Mouse (Mus musculus) hindbrain, embryonic 13.5 days (tissue): ENCODE measurements at regions not wholly inside any gene's neighbourhood (a gene's known extent, or its start where the extent isn't known, plus 50 kb on each side); places are given as distances from the start of the nearest gene placed in this dataset.
A peak's percentile ranks its signal among the peaks of the same experiment; 100 is the strongest.

Experiments
- ATAC-seq: fragments of 200-750 bp; cut with Nextera tagmentation; 2 replicates; pipeline ENCODE4 v1.8.0; 2017; ENCODE audit warnings: moderate TSS enrichment; ENCODE audit not compliant: low FRiP score
- H3K27ac ChIP-seq: fragments of 300-500 bp; sonication (generic); 2 replicates; pipeline ENCODE4 v1.5.1; 2015; ENCODE audit warnings: inconsistent platforms, mild to moderate bottlenecking, moderate library complexity
- H3K27me3 ChIP-seq: fragments of 300-500 bp; sonication (generic); 2 replicates; pipeline ENCODE4 v1.6.1; 2015; ENCODE audit warnings: mild to moderate bottlenecking, inconsistent platforms
- H3K36me3 ChIP-seq: fragments of 300-500 bp; sonication (generic); 2 replicates; pipeline ENCODE4 v1.6.1; 2015; ENCODE audit warnings: mild to moderate bottlenecking, inconsistent platforms
- H3K4me1 ChIP-seq: fragments of 300-500 bp; sonication (generic); replicated peaks from 2 replicates; pipeline ENCODE4 v1.6.1; 2015; ENCODE audit warnings: inconsistent platforms
- H3K4me2 ChIP-seq: fragments of 300-500 bp; sonication (generic); 2 replicates; pipeline ENCODE4 v1.6.1; 2015; ENCODE audit warnings: inconsistent platforms, mild to moderate bottlenecking, moderate library complexity
- H3K4me3 ChIP-seq: fragments of 300-500 bp; sonication (generic); 2 replicates; pipeline ENCODE4 v1.5.1; 2015; ENCODE audit warnings: mild to moderate bottlenecking, inconsistent platforms
- H3K9ac ChIP-seq: fragments of 300-500 bp; sonication (generic); 2 replicates; pipeline ENCODE4 v1.6.1; 2015; ENCODE audit warnings: mild to moderate bottlenecking, inconsistent platforms
- H3K9me3 ChIP-seq: fragments of 300-500 bp; sonication (generic); 2 replicates; pipeline ENCODE4 v1.6.1; 2016; ENCODE audit warnings: inconsistent platforms
- WGBS: fragments of 180-500 bp; shearing (Covaris S2); methylation state at CpG from one replicate; pipeline ENCODE4 v1.1.7; 2015; 5-methylcytosine and 5-hydroxymethylcytosine counted together

DNA sequence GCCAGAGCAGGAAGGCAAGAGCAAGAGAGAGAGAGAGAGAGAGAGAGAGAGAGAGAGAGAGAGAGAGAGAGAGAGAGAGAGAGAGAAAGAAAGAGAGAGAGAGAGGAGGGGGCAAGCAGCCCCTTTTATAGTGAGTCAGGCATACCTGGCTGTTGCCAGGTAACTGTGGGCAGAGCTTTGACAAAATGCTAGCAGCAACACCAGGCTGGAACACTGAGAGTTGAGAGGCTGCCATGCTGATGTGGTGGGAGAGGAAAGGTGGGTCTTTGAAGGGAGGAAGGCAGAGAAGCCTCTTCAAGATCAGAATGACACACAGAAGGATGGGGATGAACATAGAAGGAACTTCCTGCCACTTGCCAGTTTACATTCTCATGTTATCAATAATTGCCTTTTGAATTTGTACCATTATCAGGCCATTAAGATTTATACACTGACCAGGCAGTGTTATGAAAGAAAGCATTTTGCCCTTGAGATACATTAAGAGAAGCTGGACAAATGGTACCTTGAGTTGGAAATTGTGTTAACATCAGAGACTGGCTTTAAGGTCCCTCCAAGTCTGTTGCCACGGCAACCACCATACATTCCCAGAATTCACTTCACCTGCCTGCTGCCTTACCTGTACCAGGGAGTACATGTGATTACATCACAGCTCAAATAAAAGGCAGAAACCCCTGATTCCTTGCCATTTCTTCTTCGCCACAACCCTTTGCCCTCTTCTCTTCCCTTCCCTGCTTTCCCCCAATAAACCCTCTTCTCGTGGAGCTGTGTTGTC is 463.3 kb downstream of the Plod2 start:
- Histone ChIP-seq H3K27me3 (no peaks in the 10 kb centered on the region), H3K9ac (no peak overlapping the region), H3K27ac (no peak overlapping the region), H3K36me3 (no peaks in the 10 kb centered on the region), H3K4me3 (no peak overlapping the region), H3K9me3 (no peaks in the 10 kb centered on the region), H3K4me2 (no peak overlapping the region), H3K4me1 (peaks cover 8% of the 10 kb centered on the region)
- no peak for ATAC-seq
- 85% methylated on average over 3 of the region's 3 CpGs for WGBS

DNA sequence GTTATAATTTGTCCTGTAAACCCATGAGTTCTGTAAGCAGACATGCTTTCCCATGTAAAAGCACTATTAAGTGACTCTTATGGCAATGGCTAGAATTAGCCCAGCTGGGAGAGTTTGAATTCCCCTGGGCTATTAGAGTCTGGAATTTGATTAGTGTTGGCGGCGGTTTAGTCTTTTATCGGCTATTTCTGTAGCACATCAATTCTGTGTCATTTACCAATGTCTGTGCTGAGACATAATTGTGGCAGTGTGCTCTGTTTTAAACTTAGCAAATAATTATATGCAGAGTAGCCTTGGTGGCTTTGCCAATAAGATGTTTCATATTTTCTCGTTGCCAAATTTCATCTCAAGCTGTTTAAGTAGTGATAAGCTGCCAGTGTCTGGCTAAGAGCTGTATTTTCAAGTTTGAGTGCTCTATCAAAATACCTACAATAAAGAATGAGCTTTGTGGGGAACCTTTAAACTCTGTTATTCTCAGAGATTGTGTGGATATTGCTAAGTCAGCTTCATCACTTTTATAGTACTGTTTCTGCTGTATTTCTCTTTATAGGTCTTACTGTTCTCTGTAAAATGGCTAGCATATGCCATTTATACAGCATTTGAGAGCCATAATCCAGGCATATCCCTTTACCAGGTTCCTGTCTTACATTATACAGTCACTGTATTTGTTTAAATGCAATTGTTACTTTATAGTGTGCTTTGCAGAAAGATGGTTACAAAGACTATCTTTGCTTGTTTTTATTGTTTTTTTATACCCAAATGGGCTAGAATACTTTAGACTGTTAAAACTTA is 466.7 kb downstream of the Plod2 start:
- WGBS: 39% methylated on average over 4 of the region's 4 CpGs
- Histone ChIP-seq H3K36me3 (no peaks in the 10 kb centered on the region), H3K9ac (no peak overlapping the region), H3K4me3 (no peak overlapping the region), H3K4me1 (peaks cover 8% of the 10 kb centered on the region), H3K27me3 (no peaks in the 10 kb centered on the region), H3K9me3 (no peaks in the 10 kb centered on the region), H3K27ac (no peak overlapping the region), H3K4me2 (no peak overlapping the region)
- 0 out of 2 replicates have a peak, but pooled peaks have one; percentile 7 for ATAC-seq

DNA sequence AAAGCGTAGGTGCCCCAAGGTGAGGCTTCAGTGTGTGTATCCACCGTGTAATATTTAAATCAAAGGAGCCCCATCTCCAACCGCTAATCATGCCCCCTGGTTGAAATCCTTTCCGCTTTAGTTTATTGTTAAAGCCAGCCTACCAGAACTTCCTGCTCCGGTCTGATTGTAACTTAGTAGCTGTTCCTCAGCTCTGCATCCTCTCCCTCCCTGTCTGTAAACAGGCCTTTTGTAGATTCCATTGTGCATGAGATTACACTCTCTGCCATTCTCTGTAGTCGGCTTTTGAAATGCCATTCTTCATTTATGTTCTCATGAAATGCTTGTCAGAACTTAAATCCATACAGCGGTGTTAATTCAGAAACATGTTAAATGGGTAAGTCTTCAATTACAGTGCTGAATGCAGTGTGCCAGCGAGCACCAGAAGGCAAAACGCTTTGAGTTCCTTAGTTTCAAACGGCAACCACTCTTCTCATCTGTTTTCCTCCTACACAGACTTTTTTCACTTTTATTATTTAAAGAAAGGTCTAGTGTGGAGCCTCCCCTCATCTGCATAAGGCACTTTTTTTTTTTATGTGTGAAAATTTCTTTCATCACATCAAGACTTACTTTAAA is 502.4 kb downstream of the Plod2 start:
- Histone ChIP-seq H3K27ac (no peak overlapping the region), H3K4me1 (no peaks in the 10 kb centered on the region), H3K9ac (no peak overlapping the region), H3K36me3 (no peaks in the 10 kb centered on the region), H3K9me3 (no peaks in the 10 kb centered on the region), H3K4me3 (no peak overlapping the region), H3K4me2 (no peak overlapping the region), H3K27me3 (no peaks in the 10 kb centered on the region)
- WGBS: 67% methylated on average over 10 of the region's 10 CpGs
- ATAC-seq: no peak

DNA sequence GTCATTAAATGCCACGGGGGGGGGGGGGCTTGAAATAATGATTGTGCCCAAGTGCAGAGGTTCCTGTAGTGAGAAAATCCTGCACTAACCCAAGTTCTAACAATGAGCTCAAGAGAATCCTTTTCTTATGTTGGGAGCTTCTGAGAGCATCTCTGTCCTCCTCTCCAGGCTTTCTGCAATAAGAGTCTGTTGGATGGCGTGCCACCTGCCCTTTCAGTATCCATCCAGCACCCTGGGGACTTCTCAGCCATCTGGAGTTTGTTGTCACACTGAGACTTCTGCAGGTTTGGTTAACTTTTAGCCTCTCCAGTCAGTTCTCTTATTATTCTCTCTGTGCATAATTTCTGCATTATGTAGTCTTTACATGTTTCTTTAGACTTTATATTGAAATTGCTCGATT is 530.1 kb downstream of the Plod2 start:
- Histone ChIP-seq H3K4me3 (no peak overlapping the region), H3K4me2 (no peak overlapping the region), H3K9ac (no peak overlapping the region), H3K27me3 (no peaks in the 10 kb centered on the region), H3K27ac (no peak overlapping the region), H3K4me1 (no peaks in the 10 kb centered on the region), H3K36me3 (no peaks in the 10 kb centered on the region), H3K9me3 (no peaks in the 10 kb centered on the region)
- ATAC-seq: no peak
- WGBS: 72% methylated on average over 3 of the region's 3 CpGs

DNA sequence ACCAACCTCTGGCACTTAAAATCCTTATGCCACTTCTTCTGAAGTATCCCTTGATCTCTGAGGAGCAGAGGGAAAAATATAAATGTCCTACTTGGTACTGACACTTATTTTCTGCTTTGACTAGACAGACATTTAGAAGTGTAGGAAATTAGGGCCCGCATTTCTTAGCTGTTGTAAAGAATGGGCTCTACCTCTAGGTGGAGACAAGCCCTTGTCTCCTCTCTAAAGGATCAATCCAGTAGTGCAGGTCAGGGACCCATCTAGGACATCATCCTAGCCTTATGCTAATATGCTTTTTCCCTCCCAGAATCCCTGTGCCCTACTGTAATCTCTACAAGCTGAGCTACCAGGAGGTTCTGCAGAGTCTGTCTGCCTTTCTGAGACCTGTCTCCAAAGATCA is 541.1 kb downstream of the Plod2 start:
- no peaks in the 10 kb centered on the region for H3K36me3 ChIP-seq
- no peak overlapping the region for H3K9ac ChIP-seq
- no peak overlapping the region for H3K4me3 ChIP-seq
- no peak for ATAC-seq
- no peaks in the 10 kb centered on the region for H3K4me1 ChIP-seq
- H3K4me2 ChIP-seq: no peak overlapping the region
- no peak overlapping the region for H3K27ac ChIP-seq
- H3K27me3 ChIP-seq: no peaks in the 10 kb centered on the region
- WGBS: 77% methylated on average over 1 of the region's 1 CpGs
- no peaks in the 10 kb centered on the region for H3K9me3 ChIP-seq

DNA sequence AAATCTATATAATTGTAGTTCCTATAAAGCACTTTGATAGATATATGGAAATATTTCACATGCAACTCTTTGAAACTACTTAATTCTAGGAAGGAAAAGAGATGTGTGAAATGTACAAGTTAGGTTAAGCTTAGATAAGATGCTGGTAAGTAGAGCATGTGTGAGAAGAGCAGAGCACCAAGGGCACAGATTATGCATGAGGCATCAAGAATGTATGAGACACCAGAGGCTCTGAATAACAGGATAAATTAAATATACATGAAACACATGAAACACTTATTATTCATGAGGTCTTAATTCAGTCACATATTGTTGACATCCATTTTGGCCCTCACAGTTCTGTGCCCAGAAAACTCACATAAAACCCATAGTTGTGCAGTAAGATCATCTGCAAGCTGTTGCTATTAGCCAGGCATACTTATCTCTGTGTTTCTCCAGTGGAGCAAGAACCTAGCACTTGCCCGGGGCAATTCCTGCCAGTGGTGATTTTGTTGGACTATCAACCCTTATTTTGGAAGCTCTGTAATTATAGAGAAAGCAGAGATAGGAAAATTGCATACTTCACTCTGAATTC is 556.1 kb downstream of the Plod2 start:
- ATAC-seq: no peak
- WGBS: 81% methylated on average over 1 of the region's 1 CpGs

DNA sequence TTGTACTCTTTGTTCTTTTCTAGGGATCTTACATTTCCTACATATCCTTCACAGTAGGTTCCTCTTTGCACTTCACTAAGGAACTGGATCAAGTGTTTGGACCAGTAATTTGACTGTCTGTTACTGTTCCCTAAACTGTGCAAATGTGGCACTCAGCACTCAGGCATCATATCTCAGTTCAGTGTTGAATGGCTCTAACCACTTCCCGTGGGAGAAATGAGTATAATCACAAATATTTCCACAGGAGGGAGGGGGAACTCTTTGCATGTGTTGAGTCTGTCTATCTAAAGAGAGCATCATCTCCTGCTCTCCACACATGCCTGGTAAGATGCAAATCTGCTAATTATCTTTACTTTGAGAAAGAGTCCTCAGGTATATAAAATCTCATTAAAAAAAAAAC is 588.5 kb downstream of the Plod2 start:
- Histone ChIP-seq H3K9ac (no peak overlapping the region), H3K4me2 (no peak overlapping the region), H3K27me3 (no peaks in the 10 kb centered on the region), H3K27ac (no peak overlapping the region), H3K9me3 (no peaks in the 10 kb centered on the region), H3K36me3 (no peaks in the 10 kb centered on the region), H3K4me1 (no peaks in the 10 kb centered on the region), H3K4me3 (no peak overlapping the region)
- WGBS: 71% methylated on average over 1 of the region's 1 CpGs
- ATAC-seq: no peak

More for the DNA sequence above, 556.1 kb downstream of the Plod2 start:
- Histone ChIP-seq H3K36me3 (no peaks in the 10 kb centered on the region), H3K9ac (no peak overlapping the region), H3K9me3 (no peaks in the 10 kb centered on the region), H3K4me1 (no peaks in the 10 kb centered on the region), H3K27me3 (no peaks in the 10 kb centered on the region), H3K27ac (no peak overlapping the region), H3K4me2 (no peak overlapping the region), H3K4me3 (no peak overlapping the region)

DNA sequence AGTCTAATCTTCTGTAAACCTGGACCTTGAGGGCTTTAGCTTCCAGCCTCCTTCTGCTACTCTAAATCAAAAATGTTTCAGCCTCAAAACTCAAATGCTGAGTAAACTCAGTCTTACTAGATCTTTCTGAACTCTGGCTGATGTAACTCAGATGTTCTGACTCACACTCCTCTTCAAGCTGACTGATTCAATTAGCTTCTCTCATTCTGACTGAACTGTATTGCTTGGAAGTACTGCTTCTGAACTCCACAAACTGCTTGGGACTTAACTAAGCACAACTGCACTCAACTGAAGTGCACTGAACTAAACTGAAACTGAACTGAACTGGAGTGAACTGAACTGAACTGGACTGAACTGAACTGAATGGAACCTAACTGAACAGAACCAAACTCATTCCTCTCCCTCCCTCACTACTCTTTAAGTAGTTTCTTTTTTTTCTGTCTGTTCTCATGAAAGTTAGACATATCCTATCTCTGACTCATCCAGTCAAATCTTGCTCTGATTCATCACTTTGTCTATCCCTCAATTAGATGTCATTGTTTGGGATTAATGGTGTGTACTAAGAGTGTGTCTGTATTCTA is 589.7 kb downstream of the Plod2 start:
- H3K27me3 ChIP-seq: no peaks in the 10 kb centered on the region
- H3K4me3 ChIP-seq: no peak overlapping the region
- H3K9ac ChIP-seq: no peak overlapping the region
- H3K4me2 ChIP-seq: no peak overlapping the region
- H3K36me3 ChIP-seq: no peaks in the 10 kb centered on the region
- no peaks in the 10 kb centered on the region for H3K4me1 ChIP-seq
- ATAC-seq: no peak
- no peak overlapping the region for H3K27ac ChIP-seq
- no peaks in the 10 kb centered on the region for H3K9me3 ChIP-seq

DNA sequence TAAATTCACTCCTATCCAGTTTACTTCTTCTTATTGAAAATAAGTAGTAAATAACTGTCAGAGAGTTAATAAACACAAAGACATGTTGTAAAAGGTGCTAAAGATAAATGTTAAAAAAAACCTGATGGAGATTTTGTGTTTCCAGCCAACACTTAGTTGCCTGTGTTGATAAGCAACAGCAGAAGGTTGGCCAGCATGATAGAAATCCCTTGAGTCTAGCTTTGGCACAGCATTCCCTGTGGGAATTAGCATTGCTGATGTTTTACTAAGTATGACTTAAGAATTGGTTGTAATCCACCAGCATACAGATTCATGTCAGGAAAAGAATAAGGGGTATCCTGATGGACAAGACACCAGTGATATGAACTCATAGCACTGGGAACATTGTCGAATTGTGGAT is 594.3 kb downstream of the Plod2 start:
- H3K4me3 ChIP-seq: no peak overlapping the region
- no peaks in the 10 kb centered on the region for H3K4me1 ChIP-seq
- 87% methylated on average over 1 of the region's 1 CpGs for WGBS
- H3K4me2 ChIP-seq: no peak overlapping the region
- H3K36me3 ChIP-seq: no peaks in the 10 kb centered on the region
- no peaks in the 10 kb centered on the region for H3K9me3 ChIP-seq
- no peaks in the 10 kb centered on the region for H3K27me3 ChIP-seq
- no peak for ATAC-seq
- no peak overlapping the region for H3K9ac ChIP-seq
- H3K27ac ChIP-seq: no peak overlapping the region

DNA sequence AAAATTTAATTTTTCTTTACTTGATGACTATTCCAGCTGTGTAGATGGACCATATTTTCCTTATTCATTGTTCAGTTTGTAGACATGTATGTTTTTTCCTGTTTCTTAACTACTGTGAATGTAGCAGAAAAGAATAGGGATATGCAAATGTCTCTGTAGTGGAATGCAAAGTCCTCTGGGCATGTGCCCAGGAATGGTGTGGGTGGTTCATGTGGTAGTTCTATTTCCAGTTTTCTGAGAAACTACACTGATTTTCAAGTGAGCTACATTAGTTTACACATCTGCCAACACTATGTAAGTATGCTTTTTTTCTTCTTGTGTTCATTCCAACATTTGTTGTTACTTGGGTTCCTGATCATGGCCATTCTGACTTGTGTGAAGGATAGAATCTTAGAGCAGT is 628.0 kb downstream of the Plod2 start:
- Histone ChIP-seq H3K4me2 (no peak overlapping the region), H3K27ac (no peak overlapping the region), H3K27me3 (no peaks in the 10 kb centered on the region), H3K4me3 (no peak overlapping the region), H3K4me1 (no peaks in the 10 kb centered on the region), H3K9ac (no peak overlapping the region), H3K9me3 (no peaks in the 10 kb centered on the region), H3K36me3 (no peaks in the 10 kb centered on the region)
- ATAC-seq: no peak

DNA sequence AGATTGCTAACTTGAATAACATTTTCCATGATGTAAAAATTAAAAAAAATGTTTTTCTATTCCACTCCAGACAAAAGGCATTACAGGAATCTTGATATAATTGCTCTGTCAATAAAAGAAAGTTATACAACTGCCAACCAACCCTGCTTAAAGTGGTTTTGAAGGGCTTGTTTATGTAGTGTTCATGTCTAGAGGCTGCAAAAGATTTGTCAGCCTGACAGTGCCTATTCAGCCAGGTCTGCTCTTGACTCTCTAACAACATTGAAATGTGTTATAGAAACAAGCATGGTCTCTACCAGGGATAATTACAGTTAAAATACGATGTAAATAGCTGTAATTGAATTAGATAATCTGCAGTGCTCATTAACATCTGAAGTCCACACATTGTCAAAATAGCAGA is 644.6 kb downstream of the Plod2 start:
- no peaks in the 10 kb centered on the region for H3K36me3 ChIP-seq
- no peaks in the 10 kb centered on the region for H3K4me1 ChIP-seq
- no peak overlapping the region for H3K4me2 ChIP-seq
- H3K27me3 ChIP-seq: no peaks in the 10 kb centered on the region
- no peak overlapping the region for H3K9ac ChIP-seq
- H3K4me3 ChIP-seq: no peak overlapping the region
- H3K27ac ChIP-seq: no peak overlapping the region
- no peaks in the 10 kb centered on the region for H3K9me3 ChIP-seq
- WGBS: 71% methylated on average over 1 of the region's 1 CpGs
- ATAC-seq: no peak

DNA sequence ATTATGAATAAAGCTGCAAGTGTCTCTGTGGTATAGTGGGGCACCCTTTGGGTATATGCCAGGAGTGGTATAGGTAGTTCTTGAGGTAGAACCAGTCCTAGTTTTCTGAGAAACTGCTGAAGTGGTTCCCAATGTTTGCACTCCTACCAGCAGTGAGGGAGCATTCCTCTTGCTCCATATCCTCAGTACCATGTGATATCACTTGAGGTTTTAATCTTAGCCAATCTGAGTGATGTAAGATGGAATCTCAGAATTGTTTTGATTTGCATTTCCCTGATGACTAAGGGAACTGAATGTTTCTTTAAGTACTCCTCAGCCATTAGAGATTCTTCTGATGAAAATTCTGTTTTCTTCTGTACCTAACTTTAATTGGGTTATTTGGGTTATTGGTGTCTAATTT is 690.5 kb downstream of the Plod2 start:
- no peaks in the 10 kb centered on the region for H3K27me3 ChIP-seq
- no peak overlapping the region for H3K27ac ChIP-seq
- no peaks in the 10 kb centered on the region for H3K36me3 ChIP-seq
- no peak overlapping the region for H3K4me2 ChIP-seq
- H3K9ac ChIP-seq: no peak overlapping the region
- no peaks in the 10 kb centered on the region for H3K4me1 ChIP-seq
- ATAC-seq: no peak
- H3K9me3 ChIP-seq: no peaks in the 10 kb centered on the region
- H3K4me3 ChIP-seq: no peak overlapping the region
